In the genomic region with DNA sequence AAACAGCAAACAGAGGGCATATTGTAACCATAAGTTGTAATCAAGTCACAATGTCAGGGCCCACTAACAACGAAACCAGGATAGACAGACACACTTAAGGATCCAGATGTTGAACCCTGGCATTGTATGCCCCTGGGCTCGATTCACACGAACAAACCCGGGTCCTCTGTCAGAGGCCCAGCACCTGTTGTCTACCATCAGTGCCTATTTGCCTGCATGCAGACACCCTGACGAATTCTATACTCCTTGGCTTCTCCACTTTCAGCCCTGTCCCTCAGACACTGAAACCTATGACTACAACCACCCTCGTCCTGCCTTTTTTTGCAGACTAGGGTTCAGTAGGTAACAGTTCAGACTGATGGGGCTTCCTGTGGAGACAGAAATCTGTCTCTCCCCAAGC, we compare ENCODE assay signal across 14 mouse cellular contexts.
A peak's percentile ranks its signal among the peaks of the same experiment; 100 is the strongest.
DNase-seq lines count a peak whose midpoint lies in the region; ATAC-seq and TF ChIP-seq lines count a peak whose summit lies in the region.
"Had no signal": no experiment of that assay in that cellular context is flagged by ENCODE, and none has a peak within 500 bp of the region (broad histone marks: within the 10 kb centered on the region; RNA-seq: fewer than 3 reads in every experiment).

No protein-coding gene starts in this region.

- no peak for TF ChIP-seq CTCF in lung, embryonic 14.5 days (IDR thresholded peaks at IDR 0.05; ENCODE audit: low read depth)

- H3K27me3 ChIP-seq in lung, embryonic 14.5 days (ENCODE audit: insufficient read depth, low read length) = no peaks in the 10 kb centered on the region
- peaks cover 67% of the 10 kb centered on the region for H3K27me3 ChIP-seq in limb, embryonic 13.5 days

- ATAC-seq in lung, embryonic 14.5 days (ENCODE audit: insufficient read depth) = no peak
- ATAC-seq in limb, embryonic 13.5 days (ENCODE audit: low FRiP score, low read depth) = peak; percentile 68; the same call in 1 of the 2 replicates
- no peak for ATAC-seq in inflammation-experienced regulatory T-cells, adult 6 months

- peaks cover 10% of the 10 kb centered on the region; the same call in 1 of the 2 replicates for H3K4me1 ChIP-seq in lung, embryonic 14.5 days (ENCODE audit: insufficient read depth)
- H3K4me1 ChIP-seq in limb, embryonic 13.5 days = peaks cover 5% of the 10 kb centered on the region
- H3K4me1 ChIP-seq: forebrain, embryonic 13.5 days; hindbrain, embryonic 13.5 days; megakaryocyte, embryonic 14.5 days had no signal

- no peak overlapping the region for H3K4me3 ChIP-seq in lung, embryonic 14.5 days (ENCODE audit: low read depth, low read length)
- H3K4me3 ChIP-seq in limb, embryonic 13.5 days = no peak overlapping the region
- H3K4me3 ChIP-seq: erythroblast, embryonic 14.5 days; forebrain, embryonic 13.5 days; heart, adult 2 months; hindbrain, embryonic 13.5 days; megakaryocyte, embryonic 14.5 days had no signal

- DNase-seq in gastrocnemius, adult 18-20 months (ENCODE audit: low spot score) = peak; percentile 11
- DNase-seq in gastrocnemius, postnatal 25 days = no peak
- DNase-seq in lung, embryonic 14.5 days = no peak
- no peak for DNase-seq in lung, postnatal 4 days
- DNase-seq in testis, postnatal 14 days (ENCODE audit: low spot score) = no peak
- DNase-seq: layer of hippocampus, adult 9-11 months had no signal

- no peaks in the 10 kb centered on the region for H3K36me3 ChIP-seq in lung, embryonic 14.5 days (ENCODE audit: insufficient read depth)
- no peaks in the 10 kb centered on the region for H3K36me3 ChIP-seq in limb, embryonic 13.5 days
- H3K36me3 ChIP-seq: hindbrain, embryonic 13.5 days had no signal

- 64% methylated on average over 6 of the region's 6 CpGs for WGBS in lung, embryonic 14.5 days
- 59% methylated on average over 6 of the region's 6 CpGs for WGBS in limb, embryonic 13.5 days

- no peak overlapping the region for H3K27ac ChIP-seq in lung, embryonic 14.5 days (ENCODE audit: low read depth)
- 0 out of 2 replicates have a peak overlapping the region, but pooled peaks have one; percentile 22 for H3K27ac ChIP-seq in limb, embryonic 13.5 days
- H3K27ac ChIP-seq: forebrain, embryonic 13.5 days; heart, adult 2 months; hindbrain, embryonic 13.5 days; stomach, postnatal 0 days had no signal

- H3K4me2 ChIP-seq in lung, embryonic 14.5 days = 0 out of 2 replicates have a peak overlapping the region, but pooled peaks have one; percentile 5
- H3K4me2 ChIP-seq in limb, embryonic 13.5 days (replicated peaks) = no peak overlapping the region
- H3K4me2 ChIP-seq: forebrain, embryonic 13.5 days; hindbrain, embryonic 13.5 days had no signal

- no peak overlapping the region for H3K9ac ChIP-seq in lung, embryonic 14.5 days
- no peak overlapping the region for H3K9ac ChIP-seq in limb, embryonic 13.5 days
- H3K9ac ChIP-seq: forebrain, embryonic 13.5 days; hindbrain, embryonic 13.5 days had no signal

- no peaks in the 10 kb centered on the region for H3K9me3 ChIP-seq in lung, embryonic 14.5 days (ENCODE audit: low read depth, low read length)
- H3K9me3 ChIP-seq in limb, embryonic 13.5 days = no peaks in the 10 kb centered on the region
- H3K9me3 ChIP-seq: forebrain, embryonic 13.5 days; hindbrain, embryonic 13.5 days had no signal
